Mouse (Mus musculus) MEL-GATA-1-ER (cell line): ENCODE measurements around the gene Gch1.
"Not testable (repeated sequence)": the region's sequence is repeated elsewhere in the genome, so short reads cannot be mapped to it uniquely, and the experiment has no call there.

Experiments used
- DNase-seq: peaks from one replicate; pipeline ENCODE4 v3.0.0-alpha.2; 2012; ENCODE audit warnings: low read depth; ENCODE audit errors: extremely low read depth

The Gch1 gene

DNA sequence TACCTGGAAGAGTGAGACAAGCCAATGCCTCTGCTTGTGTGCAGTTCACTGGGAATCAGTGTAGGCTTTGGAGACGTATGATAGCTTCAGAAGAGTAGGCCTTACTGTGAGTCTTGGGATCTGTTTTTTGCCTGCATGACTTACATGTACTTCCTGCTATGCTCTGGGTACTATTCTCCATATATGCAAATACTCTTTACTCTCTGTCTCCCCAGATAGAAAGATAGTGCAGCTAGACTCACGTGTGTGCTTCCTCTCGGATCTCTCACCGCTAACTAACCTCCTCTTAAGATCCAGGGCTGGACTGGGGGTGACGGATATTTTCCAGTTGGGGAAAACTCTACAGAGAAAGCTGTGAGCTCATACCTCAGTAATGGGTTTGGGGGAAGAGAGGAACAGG lies 23.5 kb downstream of the Gch1 start:
- DNase-seq: no peak

- no peak for DNase-seq
Observed at GRCm38 (mm10) chr14:47165117-47165516, 24.1 kb downstream of the Gch1 start.

DNA sequence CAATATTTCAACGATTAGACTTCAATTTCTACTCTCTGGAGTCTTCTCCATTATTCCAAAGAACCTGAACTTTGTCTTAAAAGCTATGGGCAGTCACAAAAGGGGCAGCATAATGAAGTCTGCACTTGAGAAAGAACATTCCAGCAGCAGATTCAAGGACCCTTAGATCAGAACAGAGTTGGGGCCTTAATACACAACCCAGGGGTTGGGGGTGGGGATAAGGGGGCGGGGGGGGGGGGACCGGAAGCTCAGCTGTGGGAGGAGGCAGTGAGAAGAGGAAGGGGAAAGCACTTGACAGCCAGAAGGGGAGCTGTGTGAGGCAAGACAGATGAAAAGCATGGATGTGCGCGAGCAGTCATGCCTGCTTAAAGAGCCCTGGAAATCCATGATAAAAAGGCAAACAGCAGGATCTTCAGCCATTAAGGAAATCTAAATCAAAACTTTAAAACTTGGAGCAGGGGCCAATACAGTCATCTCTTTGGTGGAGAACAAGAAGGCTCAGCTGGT lies 27.2 kb downstream of the Gch1 start:
- DNase-seq: no peak

DNA sequence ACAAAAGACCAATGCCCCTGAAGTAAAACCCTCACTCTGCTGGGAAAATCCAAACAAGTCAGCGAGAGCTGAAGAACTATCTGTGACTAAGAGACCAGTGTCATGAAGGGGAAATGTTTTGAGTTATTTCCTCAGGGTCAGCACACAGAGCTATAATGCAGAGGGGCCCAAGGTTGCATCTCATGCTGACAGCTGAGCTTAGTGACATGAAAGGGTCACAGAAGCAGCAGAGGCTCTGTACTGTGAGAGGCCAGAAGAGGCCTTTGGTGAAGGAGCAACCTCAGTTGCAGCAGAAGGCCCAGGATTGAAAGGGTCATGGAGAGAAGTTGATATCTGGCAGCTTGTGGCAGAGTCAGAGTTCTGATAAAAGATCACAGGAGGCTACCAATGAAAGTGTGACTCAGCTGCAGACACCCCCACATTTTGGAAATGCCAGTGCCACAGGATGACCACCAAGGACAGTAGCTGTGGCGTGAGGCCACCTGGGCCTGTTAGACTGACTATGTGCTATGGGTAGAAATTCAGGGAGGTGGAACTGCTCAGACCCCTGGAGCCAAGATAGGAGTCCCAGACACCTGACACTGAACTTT lies 29.1 kb downstream of the Gch1 start:
- DNase-seq: no peak

GRCm38 (mm10) chr14:47154303-47154702 lies 34.9 kb downstream of the Gch1 start:
- DNase-seq: no peak

DNA sequence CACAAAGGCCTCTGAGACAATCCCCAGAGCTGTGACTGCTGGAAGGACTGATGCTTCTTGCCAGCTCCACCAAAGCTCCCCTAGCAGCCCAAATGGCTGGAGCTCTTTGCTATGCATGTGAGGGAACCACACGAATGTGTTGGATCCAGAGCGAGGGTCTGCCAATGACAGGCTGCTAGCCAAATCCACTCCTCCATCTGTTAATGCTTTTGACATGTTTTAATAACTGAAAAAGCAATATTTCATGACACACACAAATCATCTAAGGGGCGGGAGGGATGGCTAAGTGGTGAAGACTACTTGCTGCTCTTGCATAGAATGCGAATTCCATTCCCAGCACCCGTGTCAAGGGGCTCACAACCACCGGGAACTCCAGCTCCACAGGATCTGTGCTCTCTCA lies 37.9 kb downstream of the Gch1 start:
- no peak for DNase-seq

- DNase-seq: no peak
Observed at GRCm38 (mm10) chr14:47144326-47144725, 44.9 kb downstream of the Gch1 start.

DNA sequence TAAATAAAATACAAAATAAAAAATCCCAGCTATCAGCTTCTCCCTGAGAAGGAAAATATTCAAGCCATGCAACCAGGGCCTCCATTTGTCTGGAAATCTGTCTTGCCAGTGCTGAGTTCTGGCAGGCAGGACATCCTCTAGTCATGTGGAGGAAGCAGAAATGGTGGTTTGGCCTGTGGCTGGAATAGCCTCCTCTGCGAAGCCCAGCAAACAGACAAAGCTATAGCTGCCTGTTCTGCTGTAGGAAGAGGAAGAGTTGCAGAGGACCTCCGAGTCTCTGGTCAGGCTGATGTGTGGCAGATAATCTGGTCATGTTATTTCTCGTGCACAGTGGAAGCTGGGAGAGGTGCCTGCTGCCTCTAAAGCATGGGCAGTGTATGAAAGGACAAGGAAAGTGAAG lies 50.4 kb downstream of the Gch1 start:
- no peak for DNase-seq

DNA sequence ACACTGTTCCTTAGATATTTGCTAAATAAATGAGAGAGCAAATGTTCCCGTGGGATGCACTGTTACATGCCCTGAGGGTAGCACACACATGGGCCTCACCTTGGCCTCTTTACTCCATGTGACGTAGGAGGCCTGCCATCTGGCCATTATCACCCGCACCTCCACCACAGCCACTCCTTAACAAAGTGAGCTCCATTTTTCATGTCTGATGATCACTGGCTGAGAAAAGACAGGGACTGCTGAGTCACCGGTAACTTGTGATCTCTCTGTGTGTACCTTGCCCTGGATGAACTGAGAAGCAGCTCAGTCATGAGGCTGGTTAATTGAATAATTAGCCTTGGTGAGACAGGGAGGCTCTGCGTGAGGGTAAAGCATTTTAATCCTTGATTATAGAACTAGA lies 52.6 kb downstream of the Gch1 start:
- no peak for DNase-seq

GRCm38 (mm10) chr14:47133948-47134347 lies 55.3 kb downstream of the Gch1 start:
- no peak for DNase-seq

DNA sequence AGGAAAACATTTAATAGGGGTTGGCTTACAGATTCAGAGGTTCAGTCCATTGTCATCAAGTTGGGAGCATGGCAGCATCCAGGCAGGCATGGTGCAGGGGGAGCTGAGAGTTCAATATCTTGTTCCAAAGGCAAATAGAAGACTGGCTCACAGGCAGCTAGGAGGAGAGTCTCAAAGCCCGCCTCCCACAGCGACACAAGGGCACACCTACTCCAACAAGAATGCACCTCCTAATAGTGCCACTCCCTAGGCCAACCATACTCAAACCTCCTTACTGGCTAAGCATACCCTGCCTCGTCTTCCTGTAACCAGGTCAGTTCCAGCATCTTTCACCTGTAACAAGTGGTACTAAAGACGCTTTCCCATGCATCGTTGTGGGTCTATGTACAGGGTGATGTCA lies 61.2 kb downstream of the Gch1 start:
- DNase-seq: no peak

- DNase-seq: no peak
Observed at GRCm38 (mm10) chr14:47117522-47117921, 71.7 kb downstream of the Gch1 start.

DNA sequence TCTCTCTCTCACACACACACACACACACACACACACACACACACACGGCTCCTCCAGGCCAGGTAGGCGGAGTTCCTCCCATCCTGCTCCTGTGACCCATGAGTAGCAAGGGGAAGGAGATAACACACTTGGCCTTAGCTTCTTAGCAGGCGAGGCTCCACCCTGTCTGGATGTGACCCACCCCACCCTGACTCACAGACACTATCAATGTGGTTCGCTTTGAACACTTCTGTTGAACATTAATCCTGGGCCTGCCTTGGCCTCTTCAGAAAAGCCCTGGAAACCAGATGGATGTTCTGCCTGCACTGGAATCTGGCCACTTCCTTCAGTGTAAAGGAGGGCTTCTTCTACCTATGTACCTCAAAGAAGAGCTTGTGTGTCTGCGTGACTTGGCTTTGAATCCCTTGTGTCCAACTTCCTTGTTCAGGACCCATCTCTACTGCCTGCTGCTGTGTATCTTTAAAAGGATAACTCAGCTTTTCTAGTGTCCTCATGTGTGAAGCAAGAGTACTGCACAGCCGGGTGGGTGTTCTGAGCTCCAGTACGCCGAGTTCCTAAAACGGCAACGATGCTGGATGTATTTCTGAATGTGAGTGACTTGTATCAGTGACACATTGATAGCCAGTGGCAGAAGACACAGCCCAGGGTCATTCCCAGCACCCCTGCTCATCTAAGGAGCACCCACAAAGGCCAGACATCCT lies 73.0 kb downstream of the Gch1 start:
- DNase-seq: peak; percentile 49

- no peak for DNase-seq
Observed at GRCm38 (mm10) chr14:47115154-47115553, 74.1 kb downstream of the Gch1 start.

GRCm38 (mm10) chr14:47111341-47111740 lies 77.9 kb downstream of the Gch1 start:
- DNase-seq: no peak

- DNase-seq: not testable (repeated sequence)
Observed at GRCm38 (mm10) chr14:47110391-47110790, 78.8 kb downstream of the Gch1 start.

DNA sequence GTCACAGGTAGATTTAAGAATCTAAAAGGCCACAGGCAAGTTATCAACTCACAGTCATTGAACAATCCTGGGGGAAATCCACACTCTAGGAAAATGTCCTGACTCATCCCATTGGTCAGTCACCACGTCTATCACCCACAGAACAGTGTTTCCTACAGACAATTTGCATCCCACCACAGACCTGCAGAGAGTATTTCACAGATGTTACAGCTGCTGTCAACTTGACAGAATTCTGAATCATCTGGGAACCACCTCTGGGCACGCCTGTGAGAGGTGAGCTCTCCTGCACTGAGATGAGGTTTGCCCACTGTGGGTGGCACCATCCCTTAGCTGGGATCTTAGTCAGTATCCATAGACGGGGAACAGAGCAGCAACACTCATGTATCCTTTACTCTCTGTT lies 81.8 kb downstream of the Gch1 start:
- DNase-seq: no peak

DNA sequence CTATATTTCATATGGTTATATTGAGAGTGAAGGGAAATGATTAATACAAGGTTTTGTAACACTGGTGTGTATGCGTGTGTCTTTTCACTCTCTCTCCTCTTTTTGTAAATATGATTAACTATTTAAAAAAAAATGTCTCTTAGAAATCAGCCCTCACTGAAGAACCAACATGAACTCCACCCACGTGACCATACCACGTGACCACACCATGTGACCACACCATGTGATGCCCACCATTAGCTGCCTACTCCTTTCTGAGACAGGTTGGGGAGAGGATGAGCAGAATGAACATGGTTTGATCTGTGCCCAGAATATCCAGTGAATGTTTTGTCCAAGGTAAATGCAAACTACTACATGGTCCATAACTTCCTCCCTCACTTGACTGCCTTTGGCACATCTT lies 83.5 kb downstream of the Gch1 start:
- no peak for DNase-seq

GRCm38 (mm10) chr14:47105174-47105557 lies 84.0 kb downstream of the Gch1 start:
- no peak for DNase-seq

DNA sequence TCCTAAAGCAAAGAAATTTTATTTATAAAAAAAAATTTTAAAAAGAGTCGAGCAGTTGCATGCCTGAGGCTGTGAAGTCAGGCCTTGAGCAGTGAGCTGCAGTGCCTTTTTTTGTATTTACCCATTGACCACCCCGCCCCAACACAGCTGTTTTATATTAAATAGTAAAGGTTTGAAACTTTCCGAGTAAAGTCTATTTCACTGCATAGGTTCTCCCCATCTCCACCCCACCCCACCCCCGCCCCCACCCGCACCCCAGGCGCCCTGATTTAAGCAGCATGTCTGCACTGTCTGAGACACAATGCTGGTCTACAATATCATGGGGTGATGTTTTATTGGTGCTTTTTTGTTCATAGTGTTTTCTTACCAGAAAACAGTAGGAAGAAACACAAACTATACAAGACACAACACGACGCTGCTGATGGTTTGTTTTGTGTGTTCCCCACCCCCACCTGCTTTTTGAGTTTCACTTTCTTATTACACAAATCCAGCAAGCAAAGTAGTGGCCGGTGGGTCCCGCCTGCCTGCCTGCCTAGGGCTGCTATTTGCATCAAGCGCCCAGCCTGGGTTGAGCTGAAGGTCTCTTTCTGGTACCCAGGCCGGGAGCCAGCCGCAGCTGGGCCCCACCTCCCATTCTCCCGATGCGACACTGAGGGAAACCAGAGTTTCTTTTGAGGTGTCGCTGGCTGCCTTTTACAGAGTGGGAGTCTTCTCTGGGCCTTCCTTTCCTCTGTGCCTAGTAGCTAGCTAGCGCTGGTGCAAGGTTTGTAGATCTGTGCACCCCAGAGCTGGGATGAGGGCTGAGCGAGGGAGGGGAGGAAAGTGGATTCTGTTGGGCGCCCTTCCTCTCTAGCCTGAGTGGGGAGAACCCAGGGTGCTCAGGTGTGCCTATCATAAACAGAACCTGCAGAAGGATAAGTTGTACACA lies 84.7 kb downstream of the Gch1 start:
- no peak for DNase-seq
